Mouse (Mus musculus) limb, embryonic 10.5 days (tissue): ENCODE measurements around the gene Tmem245. TPM values are rescaled to one million over a fixed set of nuclear protein-coding genes. Genes with fewer than 3 reads are reported as not detected.
"Not testable (repeated sequence)": the region's sequence is repeated elsewhere in the genome, so short reads cannot be mapped to it uniquely, and the experiment has no call there.

Experiments
- DNase-seq: peaks from one replicate; pipeline ENCODE4 v3.0.0-alpha.2; 2017; ENCODE audit warnings: low spot score
- H3K27ac ChIP-seq: fragments of 300-500 bp; sonication (generic); 2 replicates; pipeline ENCODE4 v1.5.1; 2016; ENCODE audit warnings: mild to moderate bottlenecking
- H3K27me3 ChIP-seq: fragments of 300-500 bp; sonication (generic); 2 replicates; pipeline ENCODE4 v1.6.1; 2016; ENCODE audit warnings: low read depth, mild to moderate bottlenecking; ENCODE audit not compliant: poor library complexity, severe bottlenecking
- H3K36me3 ChIP-seq: fragments of 300-500 bp; sonication (generic); 2 replicates; pipeline ENCODE4 v1.6.1; 2016; ENCODE audit warnings: mild to moderate bottlenecking, moderate library complexity
- H3K4me1 ChIP-seq: fragments of 300-500 bp; sonication (generic); 2 replicates; pipeline ENCODE4 v1.6.1; 2016
- H3K4me3 ChIP-seq: fragments of 300-500 bp; sonication (generic); 2 replicates; pipeline ENCODE4 v1.5.1; 2016; ENCODE audit warnings: mild to moderate bottlenecking, moderate library complexity
- H3K9me3 ChIP-seq: fragments of 300-500 bp; sonication (generic); replicated peaks from 2 replicates; pipeline ENCODE4 v1.6.1; 2016; ENCODE audit warnings: mild to moderate bottlenecking
- WGBS: fragments of 180-500 bp; shearing (Covaris S2); methylation state at CpG from one replicate; pipeline ENCODE4 v1.1.7; 2016; 5-methylcytosine and 5-hydroxymethylcytosine counted together
- polyA plus RNA-seq: library from polyadenylated mRNA; unstranded; fragments of >200 nt; fragmentation: Nextera tagmentation; extraction: Ambion mirVana; gene quantifications from 2 replicates; pipeline ENCODE4 v1.2.1, GENCODE M21; 2016

Tmem245 gene
- polyA plus RNA-seq, 1 experiment from 2014 or later, result 14.7 TPM

DNA sequence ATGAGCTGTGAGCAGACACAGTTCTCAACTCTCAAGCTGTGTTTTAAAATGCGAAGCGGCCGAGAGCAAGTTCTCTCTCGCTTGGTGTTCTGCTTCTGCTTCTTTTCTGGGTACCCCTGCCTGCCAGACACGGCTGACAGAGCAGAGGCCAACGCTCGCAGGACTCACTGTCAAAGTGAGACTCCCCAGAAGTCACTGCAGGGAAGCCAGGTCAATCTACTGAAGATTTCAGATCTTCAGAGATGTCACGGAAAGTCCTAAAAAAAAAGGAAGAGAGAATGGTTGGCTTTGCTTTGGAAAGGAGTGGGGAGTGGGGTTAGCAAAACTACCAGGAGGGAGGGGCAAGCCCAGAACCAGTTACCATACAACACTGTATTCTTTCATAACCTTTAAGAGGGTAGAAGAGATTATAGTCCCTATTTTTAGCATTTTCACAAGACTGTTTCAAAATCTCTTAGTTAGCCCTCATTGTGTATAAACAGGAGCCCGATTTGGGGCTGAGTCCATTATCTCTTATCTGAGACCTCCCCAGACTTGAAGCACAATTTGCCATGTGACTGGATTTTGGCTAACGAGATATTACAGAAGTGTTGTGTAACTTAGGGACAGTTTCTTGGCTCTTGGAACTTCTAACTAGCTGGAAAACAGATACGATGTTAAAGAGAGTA lies 67.1 kb downstream of the Tmem245 start:
- Histone ChIP-seq H3K27ac (no peak overlapping the region), H3K4me3 (no peak overlapping the region), H3K27me3 (no peaks in the 10 kb centered on the region), H3K4me1 (no peaks in the 10 kb centered on the region), H3K36me3 (peaks cover 78% of the 10 kb centered on the region), H3K9me3 (no peaks in the 10 kb centered on the region)
- 87% methylated on average over 11 of the region's 11 CpGs for WGBS
- no peak for DNase-seq

- H3K27ac ChIP-seq, result no peak overlapping the region
- H3K27me3 ChIP-seq, result no peaks in the 10 kb centered on the region
- DNase-seq, result no peak
- H3K4me1 ChIP-seq, result no peaks in the 10 kb centered on the region
- peaks cover 76% of the 10 kb centered on the region for H3K36me3 ChIP-seq
- 96% methylated on average over 7 of the region's 7 CpGs for WGBS
- H3K9me3 ChIP-seq, result no peaks in the 10 kb centered on the region
- H3K4me3 ChIP-seq, result no peak overlapping the region
Measured at GRCm38 (mm10) chr4:56878971-56879370, 68.3 kb downstream of the Tmem245 start.

DNA sequence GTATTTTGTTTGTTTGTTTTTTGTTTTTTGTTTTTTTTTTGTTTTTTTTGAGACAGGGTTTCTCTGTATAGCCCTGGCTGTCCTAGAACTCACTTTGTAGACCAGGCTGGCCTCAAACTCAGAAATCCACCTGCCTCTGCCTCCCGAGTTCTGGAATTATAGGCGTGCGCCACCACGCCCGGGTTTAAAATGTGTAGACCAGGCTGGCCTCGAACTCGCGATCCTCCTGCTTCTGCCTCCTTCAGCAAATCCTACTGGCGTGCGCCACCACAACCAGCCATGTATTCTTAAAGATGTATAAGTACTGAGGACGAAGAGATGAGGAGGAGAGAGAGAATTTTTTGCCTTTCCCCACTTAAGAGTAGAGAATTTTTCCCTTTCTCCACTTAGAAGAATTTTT lies 76.7 kb downstream of the Tmem245 start:
- not testable (repeated sequence) for H3K9me3 ChIP-seq, H3K4me1 ChIP-seq, H3K27ac ChIP-seq, DNase-seq, H3K27me3 ChIP-seq, H3K4me3 ChIP-seq
- H3K36me3 ChIP-seq, result peaks cover 44% of the 10 kb centered on the region
- WGBS, result 96% methylated on average over 11 of the region's 11 CpGs

DNA sequence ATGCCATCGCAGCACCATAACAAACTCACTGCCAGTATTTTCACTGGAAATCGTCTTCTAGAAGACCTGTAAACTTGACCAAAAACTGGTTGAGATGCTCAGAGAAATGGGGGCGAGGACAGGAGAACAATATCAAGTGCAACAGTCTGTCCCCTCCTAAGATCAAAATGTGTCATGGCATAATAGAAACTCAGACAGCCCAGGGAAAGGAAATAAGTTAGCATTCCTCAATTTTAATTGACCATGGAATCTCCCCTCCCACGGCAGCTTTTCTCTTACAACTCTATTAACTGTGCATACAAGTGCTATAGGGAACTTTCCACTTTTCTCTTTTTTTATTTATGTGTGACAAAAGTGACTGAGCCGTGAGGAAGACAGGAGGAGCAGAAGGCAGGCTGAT lies 79.5 kb downstream of the Tmem245 start:
- Histone ChIP-seq H3K27ac (no peak overlapping the region), H3K4me3 (no peak overlapping the region), H3K36me3 (peaks cover 22% of the 10 kb centered on the region), H3K9me3 (no peaks in the 10 kb centered on the region), H3K4me1 (peaks cover 24% of the 10 kb centered on the region), H3K27me3 (no peaks in the 10 kb centered on the region)
- WGBS, result 87% methylated on average over 5 of the region's 5 CpGs
- no peak for DNase-seq

DNA sequence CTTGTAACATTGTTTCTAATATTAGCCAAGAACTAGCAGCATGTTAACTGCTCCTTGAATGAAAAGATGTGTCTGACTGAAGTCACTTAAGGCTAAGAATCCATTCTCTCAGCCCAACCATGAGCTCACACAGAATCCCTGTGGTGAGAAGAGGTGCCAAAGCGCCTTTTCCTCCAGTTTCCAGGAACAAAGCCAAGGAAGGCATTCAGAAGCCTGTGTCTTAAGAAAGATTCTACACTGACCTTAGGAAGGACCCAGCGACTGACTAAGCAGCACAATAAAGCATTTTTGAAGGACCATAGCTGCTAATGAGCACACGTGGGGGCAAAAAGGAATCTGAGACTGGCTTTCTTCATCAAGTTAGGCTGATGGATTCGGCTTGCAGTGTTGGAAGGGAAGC lies 81.3 kb downstream of the Tmem245 start:
- H3K4me1 ChIP-seq, result peaks cover 24% of the 10 kb centered on the region
- no peak for DNase-seq
- no peak overlapping the region for H3K4me3 ChIP-seq
- H3K36me3 ChIP-seq, result peaks cover 5% of the 10 kb centered on the region
- H3K9me3 ChIP-seq, result no peaks in the 10 kb centered on the region
- 64% methylated on average over 4 of the region's 4 CpGs for WGBS
- H3K27me3 ChIP-seq, result no peaks in the 10 kb centered on the region
- H3K27ac ChIP-seq, result no peak overlapping the region

GRCm38 (mm10) chr4:56865003-56865511 lies 82.2 kb downstream of the Tmem245 start, which contains the start of gene Ctnnal1:
Gene Ctnnal1, minus strand, starts transcription at chr4:56865188.
- H3K4me1 ChIP-seq, result peaks cover 24% of the 10 kb centered on the region
- peak within 1 kb of the TSS; percentile 92 for H3K27ac ChIP-seq
- DNase-seq, result peak; percentile 91
- H3K27me3 ChIP-seq, result no peaks in the 10 kb centered on the region
- H3K4me3 ChIP-seq, result peak within 1 kb of the TSS; percentile 88
- no peaks in the 10 kb centered on the region for H3K9me3 ChIP-seq
- under 1% methylated on average over 45 of the region's 45 CpGs for WGBS
- H3K36me3 ChIP-seq, result no peaks in the 10 kb centered on the region

GRCm38 (mm10) chr4:56864417-56865001 lies 82.7 kb downstream of the Tmem245 start:
- WGBS, result under 1% methylated on average over 49 of the region's 49 CpGs
- Histone ChIP-seq H3K4me1 (peaks cover 24% of the 10 kb centered on the region), H3K4me3 (peak overlapping the region; percentile 88), H3K36me3 (no peaks in the 10 kb centered on the region), H3K9me3 (no peaks in the 10 kb centered on the region), H3K27ac (peak overlapping the region; percentile 92), H3K27me3 (no peaks in the 10 kb centered on the region)
- DNase-seq, result peak; percentile 70

DNA sequence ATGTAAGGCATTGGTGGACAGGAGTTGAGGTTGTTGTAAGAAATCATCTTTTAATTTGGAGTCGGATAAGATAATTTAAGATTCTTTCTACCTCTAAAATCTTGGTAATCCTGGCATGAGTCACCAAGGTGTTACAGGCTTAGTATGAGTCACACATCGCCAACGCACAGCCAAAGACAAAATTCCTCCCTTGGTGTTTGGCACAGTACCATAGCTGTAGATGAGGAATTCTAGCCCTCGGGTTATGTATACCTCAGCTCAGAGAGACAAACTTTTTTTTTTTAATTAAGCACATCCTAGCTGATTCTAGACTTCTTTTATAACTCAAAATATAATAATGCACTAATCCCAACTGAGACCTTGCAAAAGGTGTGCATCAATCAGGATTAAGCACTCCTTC lies 83.2 kb downstream of the Tmem245 start:
- Histone ChIP-seq H3K27ac (peak overlapping the region; percentile 92), H3K36me3 (no peaks in the 10 kb centered on the region), H3K4me1 (peaks cover 24% of the 10 kb centered on the region), H3K9me3 (no peaks in the 10 kb centered on the region), H3K4me3 (peak overlapping the region; percentile 88), H3K27me3 (no peaks in the 10 kb centered on the region)
- no peak for DNase-seq
- 67% methylated on average over 4 of the region's 4 CpGs for WGBS

GRCm38 (mm10) chr4:56861551-56861950 lies 85.7 kb downstream of the Tmem245 start:
- WGBS, result 97% methylated on average over 4 of the region's 4 CpGs
- H3K4me1 ChIP-seq, result peaks cover 24% of the 10 kb centered on the region

DNA sequence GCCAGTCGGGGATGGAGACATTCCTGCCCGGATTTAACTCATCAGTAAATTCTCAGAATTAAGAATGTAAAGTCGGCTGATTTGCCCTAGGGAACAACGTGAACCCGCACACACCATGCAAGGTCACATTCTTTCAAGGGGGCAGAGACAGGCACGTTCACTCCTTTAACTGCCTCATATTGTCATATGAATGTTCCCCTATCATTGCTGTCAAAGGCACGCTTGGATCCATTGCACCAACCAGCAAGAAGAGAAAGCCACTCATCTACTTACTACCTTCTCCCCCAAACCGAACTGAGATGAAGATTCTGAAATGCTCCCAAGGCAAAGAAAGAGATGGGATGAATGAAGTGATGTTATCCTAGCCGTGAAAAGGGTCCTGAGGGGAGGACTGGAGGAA lies 88.5 kb downstream of the Tmem245 start:
- Histone ChIP-seq H3K27me3 (no peaks in the 10 kb centered on the region), H3K4me1 (peaks cover 5% of the 10 kb centered on the region; the same call in 1 of the 2 replicates), H3K27ac (no peak overlapping the region), H3K36me3 (no peaks in the 10 kb centered on the region), H3K9me3 (no peaks in the 10 kb centered on the region), H3K4me3 (no peak overlapping the region)
- 81% methylated on average over 9 of the region's 9 CpGs for WGBS
- DNase-seq, result no peak

More at GRCm38 (mm10) chr4:56861551-56861950, 85.7 kb downstream of the Tmem245 start:
- H3K27me3 ChIP-seq, result no peaks in the 10 kb centered on the region
- DNase-seq, result no peak
- no peak overlapping the region for H3K27ac ChIP-seq
- H3K9me3 ChIP-seq, result no peaks in the 10 kb centered on the region
- H3K36me3 ChIP-seq, result no peaks in the 10 kb centered on the region
- H3K4me3 ChIP-seq, result no peak overlapping the region

GRCm38 (mm10) chr4:56856371-56856949 lies 90.8 kb downstream of the Tmem245 start:
- H3K4me3 ChIP-seq, result no peak overlapping the region
- H3K9me3 ChIP-seq, result no peaks in the 10 kb centered on the region
- WGBS, result 93% methylated on average over 8 of the region's 8 CpGs
- no peak overlapping the region for H3K27ac ChIP-seq
- no peaks in the 10 kb centered on the region for H3K4me1 ChIP-seq
- H3K36me3 ChIP-seq, result no peaks in the 10 kb centered on the region
- H3K27me3 ChIP-seq, result no peaks in the 10 kb centered on the region
- no peak for DNase-seq

GRCm38 (mm10) chr4:56855935-56856334 lies 91.3 kb downstream of the Tmem245 start:
- Histone ChIP-seq H3K27ac (no peak overlapping the region), H3K4me3 (no peak overlapping the region), H3K4me1 (peaks cover under 1% of the 10 kb centered on the region; the same call in 1 of the 2 replicates), H3K9me3 (no peaks in the 10 kb centered on the region), H3K27me3 (no peaks in the 10 kb centered on the region), H3K36me3 (no peaks in the 10 kb centered on the region)
- no peak for DNase-seq
- 97% methylated on average over 5 of the region's 5 CpGs for WGBS

DNA sequence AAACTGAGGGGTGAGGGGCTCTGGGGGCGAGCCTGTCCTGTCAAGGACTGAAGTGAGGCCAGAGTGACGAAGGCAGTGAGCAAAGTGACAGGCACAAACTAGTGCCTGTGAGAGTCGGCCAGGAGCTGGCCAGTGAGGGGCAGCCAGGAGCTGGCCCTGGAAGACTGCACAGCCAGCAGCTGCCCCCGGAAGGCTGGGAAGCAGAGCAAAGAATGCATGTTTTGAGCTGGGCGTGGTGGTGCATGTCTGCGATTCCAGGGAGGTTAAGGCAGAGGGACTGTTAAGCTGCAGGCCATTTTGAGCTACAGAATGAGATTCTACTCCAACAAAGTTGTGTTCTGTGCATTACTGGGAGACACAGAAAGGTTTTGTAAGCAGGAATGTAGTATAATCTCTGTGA lies 96.5 kb downstream of the Tmem245 start:
- Histone ChIP-seq H3K4me1 (peaks cover 5% of the 10 kb centered on the region; the same call in 1 of the 2 replicates), H3K27ac (0 out of 2 replicates have a peak overlapping the region, but pooled peaks have one; percentile 30), H3K36me3 (peaks cover 4% of the 10 kb centered on the region), H3K4me3 (no peak overlapping the region), H3K9me3 (no peaks in the 10 kb centered on the region), H3K27me3 (no peaks in the 10 kb centered on the region)
- DNase-seq, result no peak
- 44% methylated on average over 6 of the region's 6 CpGs for WGBS
